Mouse (Mus musculus) heart, adult 2 months (tissue): ENCODE results near the gene Rdh19. TPM values are rescaled to one million over a fixed set of nuclear protein-coding genes. Genes with fewer than 3 reads are reported as not detected.

Experiments used
- DNase-seq, 2 experiments: peaks; one replicate each; pipeline ENCODE4 v3.0.0; 2021
- H3K27ac ChIP-seq: fragments of 200-600 bp; 2 replicates; pipeline ENCODE4 v1.8.1; 2022
- H3K27me3 ChIP-seq: fragments of 200-500 bp; 2 replicates; pipeline ENCODE4 v1.6.1; 2012; ENCODE audit warnings: mild to moderate bottlenecking, low read length, inconsistent platforms, mixed read lengths; ENCODE audit not compliant: control insufficient read depth, insufficient read depth
- H3K36me3 ChIP-seq: fragments of 200-500 bp; 2 replicates; pipeline ENCODE4 v1.6.1; 2012; ENCODE audit warnings: low read length, inconsistent platforms; ENCODE audit not compliant: control insufficient read depth, insufficient read depth
- H3K4me1 ChIP-seq: fragments of 200-500 bp; 2 replicates; pipeline ENCODE4 v1.6.1; 2011; ENCODE audit warnings: low read length; ENCODE audit not compliant: control insufficient read depth, insufficient read depth
- H3K4me3 ChIP-seq: fragments of 200-600 bp; 2 replicates; pipeline ENCODE4 v1.8.1; 2022
- H3K79me2 ChIP-seq: fragments of 200-500 bp; replicated peaks from 2 replicates; pipeline ENCODE4 v1.6.1; 2012; ENCODE audit warnings: mild to moderate bottlenecking, inconsistent platforms, low read length, moderate library complexity, mixed read lengths; ENCODE audit not compliant: control insufficient read depth, insufficient read depth
- H3K9ac ChIP-seq: fragments of 200-500 bp; 2 replicates; pipeline ENCODE4 v1.6.1; 2012; ENCODE audit warnings: low read depth, mild to moderate bottlenecking, control low read depth, inconsistent platforms, low read length, mixed read lengths
- CTCF ChIP-seq: fragments of 200-600 bp; IDR thresholded peaks from 2 replicates; pipeline ENCODE4 v1.8.1; 2022; ENCODE audit warnings: antibody characterized with exemption, mild to moderate bottlenecking, moderate library complexity
- EP300 ChIP-seq: fragments of 200-500 bp; IDR thresholded peaks from 2 replicates; pipeline ENCODE4 v1.6.1; 2011; ENCODE audit warnings: low read depth, low read length, control low read depth; ENCODE audit not compliant: insufficient read depth
- POLR2A ChIP-seq: fragments of 200-500 bp; IDR thresholded peaks from 2 replicates; pipeline ENCODE4 v1.6.1; 2011; ENCODE audit warnings: mild to moderate bottlenecking, low read depth, low read length, control low read depth; ENCODE audit not compliant: insufficient read depth
- WGBS: fragments of 180-500 bp; shearing (Covaris S2); methylation state at CpG from one replicate; pipeline ENCODE4 v1.1.7; 2018; 5-methylcytosine and 5-hydroxymethylcytosine counted together
- intact Hi-C: fragments of 180-260 bp; cut with DNase I; formaldehyde crosslinking; loops from one replicate; pipeline ENCODE4 v1.15.1; 2025
- polyA plus RNA-seq: library from polyadenylated mRNA; depleted of rRNA; stranded (reverse); fragments of >200 nt; gene quantifications from 2 replicates; pipeline ENCODE4 v1.2.3, GENCODE M21; 2012; rRNA removed
- total RNA-seq, 2 experiments: library from RNA; stranded (reverse); gene quantifications; 2 replicates each; pipeline ENCODE4 v1.2.3; 2021

Rdh19 gene
- total and polyA plus RNA-seq, 3 experiments, result not detected

DNA sequence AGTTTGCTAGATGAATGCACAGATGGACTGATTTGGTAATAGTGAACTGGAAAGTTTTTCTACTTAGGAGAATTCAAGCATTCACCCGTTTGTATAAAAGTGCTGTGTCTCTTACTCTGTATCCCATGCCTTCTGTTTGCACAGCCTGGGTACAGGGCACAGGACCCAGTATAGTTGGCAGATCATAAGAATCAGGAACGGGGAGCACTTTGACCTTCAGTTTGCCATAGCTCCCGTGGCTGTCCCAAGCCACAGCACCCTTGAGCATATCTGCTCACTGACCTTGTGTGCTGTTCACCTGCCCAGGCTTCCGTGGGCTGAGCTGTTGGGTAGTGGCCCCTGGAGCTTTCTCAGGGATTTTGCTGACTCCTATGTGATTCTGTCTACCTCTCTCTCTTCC is 52.0 kb downstream of the Rdh19 start:
- no peak overlapping the region for H3K9ac ChIP-seq
- no peaks in the 10 kb centered on the region for H3K27me3 ChIP-seq
- no peak overlapping the region for H3K4me3 ChIP-seq
- WGBS, result 72% methylated on average over 4 of the region's 4 CpGs
- H3K27ac ChIP-seq, result no peak overlapping the region
- no peaks in the 10 kb centered on the region for H3K4me1 ChIP-seq
- intact Hi-C loops, result no loop called here
- no peak for TF ChIP-seq EP300
- no peak for TF ChIP-seq POLR2A
- no peak for TF ChIP-seq CTCF
- no peaks in the 10 kb centered on the region for H3K79me2 ChIP-seq
- H3K36me3 ChIP-seq, result no peaks in the 10 kb centered on the region
- no peak for DNase-seq

DNA sequence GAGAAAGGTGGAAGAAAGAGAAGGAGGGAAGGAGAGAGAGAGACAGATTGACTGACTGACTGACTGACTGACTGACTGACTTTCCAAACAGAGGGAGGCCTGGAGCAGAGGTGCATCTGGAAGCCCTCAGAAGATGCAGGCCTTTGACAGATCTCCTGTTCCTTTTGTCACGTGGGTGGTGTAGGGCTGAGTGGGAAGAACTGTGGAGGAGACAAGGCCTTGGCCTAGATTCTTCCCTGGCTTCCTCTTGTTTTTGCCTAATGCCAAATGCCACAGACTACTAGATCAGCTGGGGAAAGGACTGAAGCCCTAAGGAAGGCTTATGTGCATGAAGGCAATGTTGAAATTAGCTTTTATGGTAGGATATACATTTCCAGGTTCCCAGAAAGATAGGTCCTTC is 53.4 kb downstream of the Rdh19 start:
- Histone ChIP-seq H3K36me3 (no peaks in the 10 kb centered on the region), H3K79me2 (no peaks in the 10 kb centered on the region), H3K4me3 (no peak overlapping the region), H3K27me3 (no peaks in the 10 kb centered on the region), H3K27ac (no peak overlapping the region), H3K9ac (no peak overlapping the region), H3K4me1 (no peaks in the 10 kb centered on the region)
- TF ChIP-seq POLR2A, result no peak
- no peak for TF ChIP-seq EP300
- TF ChIP-seq CTCF, result no peak
- intact Hi-C loops, result no loop called here
- DNase-seq, result no peak
- 63% methylated on average over 1 of the region's 1 CpGs for WGBS

DNA sequence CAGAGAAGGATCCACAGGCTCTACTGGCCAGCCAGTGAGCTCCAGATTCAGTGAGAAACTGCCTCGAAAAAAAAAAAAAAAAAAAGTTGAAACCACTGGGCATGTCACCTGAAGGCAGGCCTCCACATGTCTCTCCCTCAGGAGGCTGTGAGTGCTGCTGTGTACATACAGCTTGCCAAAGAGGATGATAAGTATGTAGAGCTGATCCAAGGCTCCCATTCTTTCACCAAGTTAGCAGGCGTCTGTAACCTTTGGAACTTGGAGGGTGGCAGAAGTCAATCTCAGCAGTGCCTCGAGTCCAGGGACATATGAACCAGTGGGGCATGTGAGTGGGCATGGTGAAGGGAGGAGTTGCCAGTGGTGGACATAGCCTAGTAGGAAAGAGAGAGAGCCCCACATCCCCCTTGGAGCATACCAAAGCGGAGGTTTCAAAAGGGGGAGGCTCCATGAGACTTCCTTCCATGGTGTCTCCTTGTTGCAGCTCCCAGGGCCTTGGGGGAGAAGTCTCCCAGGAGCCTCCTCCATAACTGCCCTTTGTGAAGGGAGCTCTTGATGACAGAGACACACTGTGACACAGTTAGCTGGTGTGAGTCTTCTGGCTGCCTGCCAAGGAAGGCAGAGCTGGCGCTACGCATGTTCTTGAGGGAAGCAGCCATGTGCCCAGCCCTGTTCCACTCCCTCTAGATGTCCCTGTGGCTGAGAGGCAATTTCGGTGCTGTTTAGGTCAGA is 55.2 kb downstream of the Rdh19 start:
- Histone ChIP-seq H3K9ac (no peak overlapping the region), H3K36me3 (no peaks in the 10 kb centered on the region), H3K79me2 (no peaks in the 10 kb centered on the region), H3K4me1 (no peaks in the 10 kb centered on the region), H3K4me3 (no peak overlapping the region), H3K27ac (no peak overlapping the region), H3K27me3 (no peaks in the 10 kb centered on the region)
- 41% methylated on average over 7 of the region's 7 CpGs for WGBS
- peak in 1 of 2 experiments; percentile 7 for DNase-seq
- intact Hi-C loops, result no loop called here
- TF ChIP-seq CTCF (no peak), EP300 (no peak), POLR2A (no peak)

DNA sequence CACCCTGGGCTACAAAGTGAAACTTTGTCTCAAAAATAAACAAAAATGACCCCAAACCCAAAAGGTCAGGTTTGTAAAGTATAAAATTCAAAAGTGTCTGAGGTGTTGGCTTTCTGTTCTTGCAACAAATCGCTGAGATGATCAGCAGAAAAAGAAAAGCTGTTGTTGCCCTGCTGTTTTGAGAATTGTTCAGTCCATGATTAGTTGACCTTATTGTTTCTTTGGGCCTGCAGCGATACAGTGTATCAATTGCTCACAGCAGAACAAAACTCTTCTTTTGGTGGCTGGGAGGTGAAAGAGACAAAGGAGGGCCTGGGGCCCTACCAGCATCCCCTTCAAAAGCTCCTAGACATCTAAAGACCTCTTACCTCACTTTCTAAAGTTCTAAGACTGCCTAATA is 56.4 kb downstream of the Rdh19 start:
- Histone ChIP-seq H3K4me1 (no peaks in the 10 kb centered on the region), H3K27ac (no peak overlapping the region), H3K4me3 (no peak overlapping the region), H3K36me3 (no peaks in the 10 kb centered on the region), H3K79me2 (no peaks in the 10 kb centered on the region), H3K27me3 (no peaks in the 10 kb centered on the region), H3K9ac (no peak overlapping the region)
- WGBS, result 90% methylated on average over 2 of the region's 2 CpGs
- TF ChIP-seq CTCF, result no peak
- no peak for TF ChIP-seq POLR2A
- TF ChIP-seq EP300, result no peak
- no peak for DNase-seq
- intact Hi-C loops, result no loop called here

DNA sequence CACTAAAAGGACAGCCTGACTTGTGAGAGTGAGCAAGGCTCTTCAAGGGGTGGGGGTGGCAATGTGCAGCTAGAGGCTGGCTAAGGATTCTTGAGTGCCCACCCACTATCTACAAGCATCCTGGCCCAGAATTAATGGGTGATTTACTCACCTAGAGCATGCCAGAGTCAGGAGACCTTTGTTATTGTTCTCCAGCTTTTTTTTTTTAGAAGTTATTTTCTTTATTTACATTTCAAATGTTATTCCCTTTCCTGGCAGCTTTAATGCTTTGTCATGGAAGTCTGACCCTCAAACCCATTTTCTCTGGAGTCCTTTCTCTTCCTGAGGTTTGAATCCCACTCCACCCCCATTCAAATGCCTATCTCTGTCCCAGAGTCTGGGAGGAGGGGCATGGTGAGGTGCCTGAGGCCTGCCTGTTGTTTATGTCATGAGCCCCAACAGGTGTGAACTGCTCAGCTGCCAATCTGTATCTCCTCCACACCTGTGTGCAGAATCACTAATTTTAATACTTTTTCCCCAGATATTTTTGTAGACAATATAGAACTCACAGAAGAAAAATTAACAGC is 57.7 kb downstream of the Rdh19 start:
- H3K27ac ChIP-seq, result no peak overlapping the region

More for the DNA sequence above, 57.7 kb downstream of the Rdh19 start:
- TF ChIP-seq EP300 (no peak), POLR2A (no peak), CTCF (no peak)
- no peaks in the 10 kb centered on the region for H3K4me1 ChIP-seq
- H3K9ac ChIP-seq, result no peak overlapping the region
- no peaks in the 10 kb centered on the region for H3K79me2 ChIP-seq
- H3K36me3 ChIP-seq, result no peaks in the 10 kb centered on the region
- no peak for DNase-seq
- H3K4me3 ChIP-seq, result no peak overlapping the region
- 0 out of 2 replicates have a peak, but pooled peaks cover 2% of the 10 kb centered on the region for H3K27me3 ChIP-seq
- intact Hi-C loops, result no loop called here

Other genes with a start within 250 kb of the Rdh19 start
- 10 to 100 TPM; 74.0 to 79.5 TPM for gene Lrp1, start 228.8 kb upstream of the Rdh19 start, total RNA-seq
- gene Lrp1, start 228.8 kb upstream of the Rdh19 start, polyA plus RNA-seq, result 74.1 and 83.7 TPM in 2 replicates
- gene Stat6, start 206.9 kb upstream of the Rdh19 start, total RNA-seq, result 10 to 100 TPM; 43.7 to 43.9 TPM
- gene Stat6, start 206.9 kb upstream of the Rdh19 start, polyA plus RNA-seq, result 49.5 and 61.7 TPM in 2 replicates
- 1 to 10 TPM; 3.7 to 4.2 TPM for gene Nemp1, start 183.0 kb upstream of the Rdh19 start, total RNA-seq
- 2.2 and 4.0 TPM in 2 replicates for gene Nemp1, start 183.0 kb upstream of the Rdh19 start, polyA plus RNA-seq
- gene Nab2, start 181.4 kb upstream of the Rdh19 start, total RNA-seq, result 1 to 10 TPM; 5.0 to 6.3 TPM
- 10.0 and 11.2 TPM in 2 replicates for gene Nab2, start 181.4 kb upstream of the Rdh19 start, polyA plus RNA-seq
- under 1 TPM in 1 of 2 experiments, not detected in 1; 0.08 TPM for gene Myo1a, start 144.8 kb upstream of the Rdh19 start, total RNA-seq
- gene Myo1a, start 144.8 kb upstream of the Rdh19 start, polyA plus RNA-seq, result 0.04 and 0.12 TPM in 2 replicates
- gene Tac2, start 125.5 kb upstream of the Rdh19 start, total RNA-seq, result not detected
- not detected in 2 replicates for gene Tac2, start 125.5 kb upstream of the Rdh19 start, polyA plus RNA-seq
- gene Zbtb39, start 110.4 kb upstream of the Rdh19 start, total RNA-seq, result 1 to 10 TPM; 7.7 to 7.8 TPM
- 4.3 and 6.3 TPM in 2 replicates for gene Zbtb39, start 110.4 kb upstream of the Rdh19 start, polyA plus RNA-seq
- gene Gpr182, start 98.2 kb upstream of the Rdh19 start, total RNA-seq, result 1 to 10 TPM; 2.6 to 3.9 TPM
- 7.7 and 8.6 TPM in 2 replicates for gene Gpr182, start 98.2 kb upstream of the Rdh19 start, polyA plus RNA-seq
- under 1 TPM in 1 of 2 experiments, not detected in 1; 0.05 TPM for gene Rdh1, start 90.2 kb upstream of the Rdh19 start, total RNA-seq
- gene Rdh1, start 90.2 kb upstream of the Rdh19 start, polyA plus RNA-seq, result 0.04 TPM in 1 of 2 replicates, not detected in the other
- under 1 TPM in 1 of 2 experiments, not detected in 1; 0.10 TPM for gene Rdh16f1, start 90.1 kb upstream of the Rdh19 start, total RNA-seq
- 0.12 TPM in 1 of 2 replicates, not detected in the other for gene Rdh16f1, start 90.1 kb upstream of the Rdh19 start, polyA plus RNA-seq
- gene Rdh9, start 73.5 kb upstream of the Rdh19 start, total RNA-seq, result not detected
- 0.20 TPM in 1 of 2 replicates, not detected in the other for gene Rdh9, start 73.5 kb upstream of the Rdh19 start, polyA plus RNA-seq
- gene Rdh16, start 48.8 kb upstream of the Rdh19 start, total RNA-seq, result not detected
- gene Rdh16, start 48.8 kb upstream of the Rdh19 start, polyA plus RNA-seq, result 0.06 TPM in 1 of 2 replicates, not detected in the other
- gene Rdh16f2, start 16.5 kb downstream of the Rdh19 start, total RNA-seq, result not detected
- gene Rdh16f2, start 16.5 kb downstream of the Rdh19 start, polyA plus RNA-seq, result not detected in 2 replicates
- gene Rdh7, start 38.9 kb downstream of the Rdh19 start, total RNA-seq, result not detected
- 0.35 TPM in 1 of 2 replicates, not detected in the other for gene Rdh7, start 38.9 kb downstream of the Rdh19 start, polyA plus RNA-seq
- not detected for gene Sdr9c7, start 48.6 kb downstream of the Rdh19 start, total RNA-seq
- not detected in 2 replicates for gene Sdr9c7, start 48.6 kb downstream of the Rdh19 start, polyA plus RNA-seq
- gene Hsd17b6, start 157.7 kb downstream of the Rdh19 start, total RNA-seq, result not detected
- gene Hsd17b6, start 157.7 kb downstream of the Rdh19 start, polyA plus RNA-seq, result not detected in 2 replicates
- 1 to 10 TPM; 1.7 TPM for gene Prim1, start 165.2 kb downstream of the Rdh19 start, total RNA-seq
- gene Prim1, start 165.2 kb downstream of the Rdh19 start, polyA plus RNA-seq, result 1.2 and 2.0 TPM in 2 replicates
- gene Naca, start 185.6 kb downstream of the Rdh19 start, total RNA-seq, result 100 to 1,000 TPM; 436 to 544 TPM
- 204 and 212 TPM in 2 replicates for gene Naca, start 185.6 kb downstream of the Rdh19 start, polyA plus RNA-seq
- 10 to 100 TPM; 96.0 to 97.3 TPM for gene Ptges3, start 209.0 kb downstream of the Rdh19 start, total RNA-seq
- 16.3 and 19.2 TPM in 2 replicates for gene Ptges3, start 209.0 kb downstream of the Rdh19 start, polyA plus RNA-seq
- gene Atp5b, start 233.3 kb downstream of the Rdh19 start, total RNA-seq, result 1,000 to 10,000 TPM; 7,689 to 9,158 TPM
- 8,017 and 9,446 TPM in 2 replicates for gene Atp5b, start 233.3 kb downstream of the Rdh19 start, polyA plus RNA-seq
- 10 to 100 TPM; 18.4 to 22.4 TPM for gene Baz2a, start 241.6 kb downstream of the Rdh19 start, total RNA-seq
- gene Baz2a, start 241.6 kb downstream of the Rdh19 start, polyA plus RNA-seq, result 15.5 and 23.7 TPM in 2 replicates